Mouse (Mus musculus): ENCODE data around the gene Ttc24.

The Ttc24 gene

DNA sequence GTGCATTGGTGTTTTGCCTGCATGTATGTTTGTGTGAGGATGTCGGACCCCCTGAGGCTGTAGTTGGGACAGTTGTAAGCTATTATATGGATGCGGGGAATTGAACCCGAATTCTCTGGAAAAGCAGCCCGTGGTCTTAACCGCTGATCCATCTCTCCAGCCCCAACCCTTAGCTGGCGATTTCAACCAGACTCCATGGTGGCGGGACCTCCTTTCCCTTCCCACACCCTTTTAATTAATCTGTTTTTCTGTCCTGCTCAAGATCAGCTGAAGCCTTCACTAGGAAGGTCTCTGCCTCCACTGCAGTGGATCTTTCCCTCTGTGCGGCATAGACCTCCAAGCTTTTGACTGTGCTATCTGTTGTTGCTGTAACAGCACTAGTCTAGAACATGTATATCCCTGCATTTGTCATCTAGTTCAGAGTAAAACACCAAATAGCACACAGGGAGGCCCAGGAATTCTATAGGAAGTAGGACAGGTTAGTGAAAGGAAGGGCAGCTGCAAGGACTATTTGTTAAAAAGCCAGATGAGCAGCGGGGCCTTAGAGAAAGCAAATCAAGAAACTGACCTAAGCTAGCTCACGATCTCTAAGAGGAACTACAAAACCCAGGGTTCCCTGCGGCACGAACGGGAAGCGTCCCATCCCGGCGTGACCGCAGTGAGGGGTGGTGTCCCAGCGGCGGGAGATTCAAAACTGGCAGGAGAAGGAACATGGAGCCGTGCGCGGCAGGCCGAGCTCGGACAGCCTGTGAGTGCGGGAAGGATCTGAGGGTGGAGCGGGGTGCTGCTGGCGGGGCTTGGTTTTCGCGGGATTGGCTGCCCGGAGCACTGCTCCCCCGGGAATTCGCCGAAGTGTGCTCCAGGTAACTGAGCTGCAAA lies 3.5 kb upstream of the Ttc24 start, which contains the start of gene Iqgap3:
TSS of gene Iqgap3 (plus strand) at position 627 of the 879 bp plus-strand sequence.
- DNase-seq (ENCODE audit: low spot score in 2 of 2): peak; percentile 76 to 81

DNA sequence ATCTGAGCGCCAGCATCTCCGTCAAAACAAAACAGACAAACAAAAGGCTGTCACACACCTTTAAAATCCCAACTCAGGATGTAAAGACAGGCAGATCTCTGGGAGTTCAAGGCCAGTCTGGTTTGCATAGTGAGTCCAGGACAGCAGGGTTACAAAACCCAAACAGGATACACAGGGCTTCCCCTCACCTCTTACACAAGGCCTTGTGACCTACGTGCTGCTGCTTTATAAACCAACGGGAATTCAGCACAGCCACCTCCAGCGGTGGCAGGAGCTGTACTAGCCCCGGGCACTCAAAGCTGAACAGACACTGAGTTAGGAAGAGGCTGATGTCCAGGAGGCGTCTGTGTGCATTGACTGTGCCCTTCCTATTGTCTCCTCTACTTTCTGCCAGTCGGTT lies 663 bp downstream of the Ttc24 start:
- no peak for DNase-seq (ENCODE audit: low spot score in 2 of 2)

DNA sequence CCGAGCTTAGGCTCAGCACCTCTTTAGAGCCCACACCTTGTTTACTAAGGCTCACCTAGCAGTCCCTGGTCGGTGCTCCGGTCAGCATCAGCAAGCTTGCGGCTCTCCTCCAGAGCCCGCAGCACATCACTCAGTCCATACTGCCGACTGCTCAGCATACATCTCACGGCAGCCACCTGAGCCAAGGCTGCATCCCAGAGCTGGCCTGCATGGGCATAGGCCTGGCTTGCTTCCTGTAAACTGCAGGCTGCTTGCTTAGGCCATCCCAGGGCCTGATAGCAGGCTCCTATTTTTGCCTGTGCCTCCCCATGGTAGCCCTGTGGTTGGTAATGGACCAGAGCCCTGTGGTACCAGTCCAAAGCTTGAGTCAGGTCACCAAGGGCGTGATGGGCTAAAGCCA lies 3.3 kb downstream of the Ttc24 start:
- no peak for DNase-seq (ENCODE audit: low spot score in 2 of 2)

DNA sequence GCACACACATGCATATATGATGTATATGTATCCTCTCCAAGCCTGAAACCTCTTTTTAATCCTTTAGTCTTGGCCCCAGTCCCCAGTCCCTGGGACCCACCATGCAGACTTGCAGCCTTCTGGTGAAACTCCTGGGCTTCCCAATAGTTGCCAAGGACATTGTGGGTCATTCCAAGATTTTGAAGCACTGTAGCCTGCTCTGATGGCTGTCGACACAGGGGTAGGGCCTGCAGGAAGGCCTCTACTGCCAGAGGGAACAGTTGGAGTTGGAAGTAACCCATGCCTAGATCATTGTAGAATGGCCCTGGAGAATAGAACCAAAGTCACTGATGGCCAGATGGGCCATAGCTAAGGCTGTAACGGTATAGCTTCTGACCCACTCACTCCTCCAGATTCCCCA lies 3.8 kb downstream of the Ttc24 start:
- DNase-seq (ENCODE audit: low spot score in 2 of 2): no peak

DNA sequence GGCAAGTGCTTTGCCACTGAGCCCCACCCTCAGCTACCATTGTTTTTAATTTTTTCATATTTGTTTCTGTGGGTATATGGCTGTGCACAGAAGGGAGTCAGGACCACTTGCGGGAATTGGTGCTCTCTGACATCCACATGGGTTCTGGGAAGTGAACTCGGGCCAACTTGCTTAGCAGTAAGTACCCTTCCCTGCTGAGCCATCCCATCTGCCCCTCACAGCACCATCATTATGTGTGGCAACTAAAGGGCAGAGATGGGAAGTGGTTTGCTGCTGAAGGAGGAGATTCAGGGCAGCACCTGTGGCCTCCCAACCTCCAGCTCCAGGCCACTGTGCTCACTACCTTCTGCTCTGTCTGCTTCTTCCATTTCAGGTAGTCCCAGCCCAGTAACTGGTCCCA lies 4.5 kb downstream of the Ttc24 start:
- no peak for DNase-seq (ENCODE audit: low spot score in 2 of 2)

DNA sequence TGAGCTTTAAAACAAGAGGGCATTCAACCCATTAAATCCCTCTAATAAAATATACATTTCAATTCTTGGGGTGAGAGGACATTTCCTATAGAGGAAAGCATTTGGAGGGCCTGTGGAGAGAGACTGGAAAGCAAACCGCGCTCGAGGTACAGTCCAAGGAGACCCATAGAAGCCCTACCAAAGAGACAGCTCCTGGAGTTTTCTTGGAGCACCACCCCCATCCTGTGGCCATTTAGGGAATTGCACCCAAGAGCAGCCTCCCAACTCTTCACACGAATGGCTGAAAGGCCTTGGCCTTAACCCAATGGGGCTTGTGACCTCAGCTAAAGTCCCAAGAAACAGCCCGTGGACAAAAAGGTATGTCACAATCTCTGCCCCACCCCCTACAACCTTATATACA lies 6.3 kb downstream of the Ttc24 start:
- peak; percentile 92 to 94 for DNase-seq (ENCODE audit: low spot score in 2 of 2)

DNA sequence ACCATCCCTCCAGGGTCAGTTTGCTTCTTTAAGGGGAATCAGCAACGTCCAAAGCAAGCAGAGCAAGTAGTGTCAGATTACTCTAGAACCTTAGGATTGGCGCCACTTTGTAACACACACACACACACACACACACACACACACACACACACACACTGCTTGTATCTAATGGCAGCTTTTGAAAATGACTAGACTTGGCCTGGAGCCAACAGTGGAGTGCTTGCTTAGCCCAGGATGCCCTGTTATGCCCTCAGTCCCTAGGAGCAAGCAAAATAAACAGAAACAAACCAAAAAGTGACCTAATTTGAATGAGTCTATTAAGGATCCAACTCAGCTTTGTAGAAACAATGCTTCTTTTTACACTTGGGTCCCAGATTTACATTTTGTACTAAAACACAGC lies 9.7 kb downstream of the Ttc24 start:
- peak in 1 of 2 experiments; percentile 4 for DNase-seq (ENCODE audit: low spot score in 2 of 2)

DNA sequence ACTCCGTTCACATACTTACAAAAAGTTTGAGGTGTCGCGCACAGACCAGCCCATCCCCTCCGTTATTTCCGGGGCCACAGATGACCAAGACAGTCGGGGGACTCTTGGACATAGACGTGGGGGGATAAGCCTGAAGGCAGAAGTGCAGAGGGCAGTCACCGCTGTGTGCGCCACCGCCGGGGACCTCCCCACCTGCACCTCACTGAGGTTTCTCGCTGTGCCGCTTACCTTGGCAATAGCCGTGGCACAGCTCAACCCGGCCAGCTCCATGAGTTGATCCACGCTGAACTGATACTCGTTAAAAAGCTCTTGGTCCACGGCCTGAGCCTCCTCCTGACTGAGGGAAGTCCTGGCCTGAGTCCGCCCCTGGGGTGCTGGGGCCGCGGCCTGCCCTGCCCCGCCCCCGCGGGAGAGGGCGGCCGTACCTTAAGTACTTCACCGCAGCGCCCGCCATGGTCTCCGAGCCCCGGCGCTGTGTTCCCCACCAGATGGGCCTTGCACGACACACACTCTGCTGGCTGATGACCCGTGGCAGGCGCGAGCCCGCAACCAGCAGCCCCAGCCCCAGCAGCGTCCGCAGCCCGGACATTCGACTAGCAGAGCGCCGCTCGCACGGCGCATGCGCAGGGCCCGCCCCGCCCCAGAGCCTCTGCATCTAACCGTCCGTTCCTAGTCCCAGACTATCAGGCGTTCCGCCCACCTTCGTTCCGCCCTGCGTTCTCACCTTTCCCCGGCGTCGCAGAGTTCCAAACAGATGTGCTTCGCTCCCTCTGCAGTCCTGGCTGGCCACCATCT lies 20.0 kb downstream of the Ttc24 start, which contains the start of gene Naxe:
TSS of gene Naxe (minus strand) at position 594 of the 795 bp plus-strand sequence.
- DNase-seq (ENCODE audit: low spot score in 2 of 2): peak; percentile 72 to 82

DNA sequence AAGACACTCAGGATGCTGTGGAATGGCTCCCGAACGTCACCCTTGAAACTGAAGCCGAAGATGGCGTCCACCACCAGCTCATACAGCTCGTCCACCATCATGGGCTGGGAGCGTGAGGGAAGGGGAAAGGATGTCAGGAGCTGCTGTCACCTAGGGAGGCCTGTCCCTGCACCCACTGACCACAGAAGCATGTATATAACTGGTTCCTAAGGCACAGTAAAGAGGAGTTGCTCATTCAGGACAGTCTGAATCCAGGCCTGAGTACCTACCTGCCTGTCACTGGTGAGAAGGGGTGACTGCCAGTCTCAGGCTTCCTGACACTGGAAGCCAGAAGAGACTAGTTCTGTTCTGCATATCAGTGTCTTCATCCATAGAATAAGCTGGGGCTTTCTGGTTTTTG lies 21.1 kb downstream of the Ttc24 start:
- no peak for DNase-seq (ENCODE audit: low spot score in 2 of 2)

DNA sequence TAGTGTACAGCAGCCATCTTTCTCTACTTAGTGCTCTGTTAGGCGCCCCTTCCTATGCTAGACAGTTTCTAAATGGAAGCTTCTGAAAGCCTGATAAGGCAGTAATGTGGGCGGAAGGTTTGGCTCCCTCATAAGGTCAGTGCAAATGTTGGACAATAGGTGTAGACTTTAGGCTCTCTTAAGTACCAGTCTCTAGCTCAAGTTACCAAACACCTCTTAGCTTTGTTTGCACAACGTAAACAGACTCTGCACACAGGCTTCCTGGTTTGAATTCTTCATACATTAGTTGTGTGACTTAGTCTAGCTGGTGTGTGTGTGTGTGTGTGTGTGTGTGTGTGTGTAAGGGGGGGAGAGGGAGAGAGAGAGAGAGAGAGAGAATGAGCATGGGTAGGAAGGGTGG lies 28.6 kb downstream of the Ttc24 start:
- DNase-seq (ENCODE audit: low spot score in 2 of 2): no peak

DNA sequence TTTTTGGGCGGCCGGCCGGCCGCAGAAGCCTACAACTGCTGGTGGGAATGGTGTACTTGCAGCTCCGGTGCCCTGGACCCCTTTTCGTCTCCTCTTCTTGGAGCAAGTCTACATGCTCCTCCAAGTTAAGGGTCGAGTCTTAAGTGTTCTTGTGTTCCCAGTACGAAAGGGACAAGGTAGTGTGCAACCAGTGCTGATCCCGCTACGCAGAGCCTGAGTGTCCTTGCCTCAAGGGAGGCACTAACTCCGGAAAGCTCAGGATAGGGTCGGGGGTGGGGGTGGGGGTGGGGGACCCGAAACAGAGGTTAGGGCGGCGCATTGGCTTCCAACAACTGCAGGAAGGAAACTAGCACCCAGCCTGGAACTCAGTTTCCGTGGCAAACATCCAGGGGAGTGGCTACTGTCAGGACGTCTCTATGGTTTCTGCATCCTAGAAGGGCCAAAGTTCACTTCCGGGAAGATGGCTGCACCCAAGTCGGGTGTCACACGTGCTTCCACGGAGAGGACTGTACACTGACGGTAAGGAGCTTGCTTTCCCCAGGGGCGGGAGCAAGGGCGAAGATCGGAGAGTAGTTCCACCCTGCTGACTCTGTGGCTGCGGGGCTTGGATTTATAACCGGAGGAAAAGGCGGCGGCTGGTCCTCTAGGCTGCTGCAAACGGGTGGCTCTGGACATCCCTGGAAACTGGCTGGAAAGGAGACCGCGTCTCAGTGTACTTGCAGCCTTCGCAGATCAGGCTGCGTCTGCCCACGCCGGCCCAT lies 35.3 kb downstream of the Ttc24 start, which contains the start of gene Gpatch4:
TSS of gene Gpatch4 (plus strand) at position 448 of the 761 bp plus-strand sequence.
- DNase-seq (ENCODE audit: low spot score in 2 of 2): peak; percentile 52 to 77

DNA sequence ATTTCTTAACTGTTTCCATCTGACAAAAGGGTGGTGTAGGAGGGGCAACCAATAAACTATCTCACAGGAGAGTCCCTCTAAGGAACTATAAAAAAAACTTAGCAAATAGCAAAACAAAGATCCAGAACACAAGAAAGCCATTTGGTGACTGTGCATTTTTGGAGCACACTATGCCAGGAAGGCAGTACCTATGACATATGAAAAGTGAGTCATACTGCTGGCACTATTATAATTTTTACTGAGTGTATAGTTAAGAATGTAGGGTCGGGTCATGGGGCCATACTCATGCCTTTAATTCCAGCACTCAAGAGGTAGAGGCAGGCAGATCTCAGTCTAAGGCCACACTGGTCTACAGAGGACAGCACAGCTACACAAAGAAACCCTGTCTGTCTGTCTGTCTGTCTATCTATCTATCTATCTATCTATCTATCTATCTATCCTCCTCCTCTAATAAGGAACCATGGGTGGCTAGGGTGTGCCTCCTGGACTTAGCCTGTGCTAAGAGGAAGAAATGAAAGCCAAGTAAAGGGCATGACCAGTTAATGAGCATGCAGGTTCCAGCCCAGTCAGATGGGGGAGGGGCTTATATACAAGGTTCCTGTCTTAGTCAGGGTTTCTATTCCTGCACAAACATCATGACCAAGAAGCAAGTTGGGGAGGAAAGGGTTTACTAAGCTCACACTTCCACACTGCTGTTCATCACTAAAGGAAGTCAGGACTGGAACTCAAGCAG lies 42.4 kb downstream of the Ttc24 start:
- DNase-seq (ENCODE audit: low spot score in 2 of 2): no peak

DNA sequence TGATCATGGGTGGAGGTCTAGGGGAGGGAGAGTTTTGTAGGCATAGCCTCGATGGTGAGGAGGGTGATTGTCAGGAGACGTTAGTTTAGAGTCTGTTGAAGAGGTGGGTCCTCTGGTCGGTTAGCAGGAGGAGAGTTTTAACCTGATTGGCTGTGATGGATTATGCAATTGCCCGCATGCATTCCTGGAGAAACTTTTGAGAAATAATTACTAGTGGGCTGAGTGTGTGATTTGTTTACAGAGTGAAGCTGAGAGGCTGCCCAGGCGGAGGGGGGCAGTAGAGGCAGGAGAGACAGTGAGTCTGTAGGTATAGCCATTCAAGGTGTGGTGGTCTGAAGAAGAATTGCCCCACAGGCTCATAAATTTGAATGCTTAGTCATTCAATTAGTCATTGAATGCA lies 44.6 kb downstream of the Ttc24 start:
- DNase-seq (ENCODE audit: low spot score in 2 of 2): no peak

DNA sequence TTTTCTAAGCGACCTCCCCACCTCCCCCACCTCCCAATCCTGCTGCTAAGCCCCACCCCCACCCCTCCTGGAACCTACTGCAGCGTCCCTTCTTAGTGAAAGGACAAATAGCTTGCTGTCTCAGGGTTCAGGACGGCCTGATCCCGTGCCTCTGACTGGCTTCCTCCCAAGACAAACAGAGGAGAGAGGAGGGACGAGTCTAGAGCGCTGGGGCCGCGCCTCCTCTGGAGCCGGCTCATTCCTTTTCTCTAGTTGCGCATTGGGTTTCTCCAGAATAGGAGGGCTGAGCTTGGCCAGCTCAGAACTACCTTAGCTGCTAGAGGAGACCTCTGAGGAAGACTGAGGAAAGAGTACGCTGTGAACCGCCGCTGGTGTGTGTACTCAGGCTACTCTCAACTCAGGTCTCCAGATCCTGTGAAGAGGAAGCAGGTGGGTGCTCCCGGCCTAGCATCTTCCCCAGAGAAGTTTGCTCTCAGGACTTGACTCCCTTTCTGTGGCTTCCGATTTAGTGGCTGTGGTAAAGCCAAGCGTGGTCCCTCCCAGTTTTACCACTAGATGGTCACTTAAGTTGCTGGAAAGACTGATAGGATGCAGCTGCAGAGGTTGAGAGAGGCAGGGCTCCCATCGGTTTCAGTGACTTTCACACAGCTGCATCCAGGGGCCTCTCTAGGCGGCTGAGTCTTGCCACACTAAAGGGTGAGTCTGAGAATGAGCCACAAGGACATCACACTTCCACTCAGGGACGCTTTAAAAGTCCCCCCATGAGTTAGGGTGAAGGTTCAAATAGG lies 47.3 kb downstream of the Ttc24 start:
- no peak for DNase-seq (ENCODE audit: low spot score in 2 of 2)

DNA sequence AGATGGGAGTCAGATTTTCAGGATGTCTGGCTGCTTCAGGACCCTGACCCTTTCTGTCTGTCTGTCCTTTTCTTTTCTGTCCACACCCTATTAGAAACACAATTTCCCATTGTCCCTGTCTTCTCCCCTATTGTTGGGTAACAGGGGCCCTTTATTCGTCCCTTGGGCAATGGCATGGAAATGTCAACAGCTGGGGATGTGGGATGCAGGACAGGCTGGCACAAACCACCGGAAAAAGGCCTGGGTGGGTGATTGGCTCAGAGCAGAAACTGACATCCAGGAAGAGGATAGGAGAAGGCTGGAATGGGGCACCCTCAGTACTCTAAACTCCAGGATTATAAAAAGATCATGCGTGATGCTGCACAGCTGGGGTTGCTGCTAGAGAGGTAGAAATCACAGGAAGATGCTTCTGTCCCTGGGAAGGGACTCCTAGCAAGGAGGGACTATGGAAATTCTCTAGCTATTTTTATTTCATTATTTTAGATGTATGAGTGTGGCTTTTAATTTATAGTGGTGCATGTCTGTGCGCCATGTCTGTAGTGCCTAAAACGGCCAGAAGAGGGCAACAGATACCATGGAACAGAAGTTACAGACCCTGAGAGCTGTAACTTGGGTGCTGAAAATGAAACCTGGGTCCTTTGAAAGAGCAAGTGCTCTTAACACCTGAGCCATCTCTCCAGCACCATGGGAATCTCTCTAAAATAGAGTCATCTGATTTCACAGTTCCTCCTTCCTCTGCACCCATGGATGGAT lies 50.5 kb downstream of the Ttc24 start, which contains the start of gene Hapln2:
TSS of gene Hapln2 (minus strand) at position 150 of the 753 bp plus-strand sequence.
- DNase-seq (ENCODE audit: low spot score in 2 of 2): no peak

DNA sequence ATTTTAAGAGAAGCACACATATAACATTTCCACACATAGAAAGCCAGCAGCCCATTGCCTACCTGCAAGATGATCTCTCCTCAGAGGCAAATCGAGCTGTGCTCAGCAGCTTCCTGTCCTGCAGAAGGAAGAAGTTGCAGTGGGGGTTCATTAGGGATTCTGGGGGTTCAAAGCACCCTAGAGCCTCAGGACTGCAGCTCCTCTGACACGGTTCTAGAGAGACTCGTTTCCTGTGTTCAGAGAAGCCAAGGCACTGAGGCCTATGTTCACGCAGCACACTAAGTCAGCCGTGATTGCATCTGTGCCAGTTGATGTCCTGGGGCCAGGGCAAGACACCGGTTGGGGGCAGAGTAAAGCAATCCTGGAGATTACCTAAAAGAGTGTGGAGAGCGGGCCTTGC lies 51.3 kb downstream of the Ttc24 start:
- DNase-seq (ENCODE audit: low spot score in 2 of 2): no peak

DNA sequence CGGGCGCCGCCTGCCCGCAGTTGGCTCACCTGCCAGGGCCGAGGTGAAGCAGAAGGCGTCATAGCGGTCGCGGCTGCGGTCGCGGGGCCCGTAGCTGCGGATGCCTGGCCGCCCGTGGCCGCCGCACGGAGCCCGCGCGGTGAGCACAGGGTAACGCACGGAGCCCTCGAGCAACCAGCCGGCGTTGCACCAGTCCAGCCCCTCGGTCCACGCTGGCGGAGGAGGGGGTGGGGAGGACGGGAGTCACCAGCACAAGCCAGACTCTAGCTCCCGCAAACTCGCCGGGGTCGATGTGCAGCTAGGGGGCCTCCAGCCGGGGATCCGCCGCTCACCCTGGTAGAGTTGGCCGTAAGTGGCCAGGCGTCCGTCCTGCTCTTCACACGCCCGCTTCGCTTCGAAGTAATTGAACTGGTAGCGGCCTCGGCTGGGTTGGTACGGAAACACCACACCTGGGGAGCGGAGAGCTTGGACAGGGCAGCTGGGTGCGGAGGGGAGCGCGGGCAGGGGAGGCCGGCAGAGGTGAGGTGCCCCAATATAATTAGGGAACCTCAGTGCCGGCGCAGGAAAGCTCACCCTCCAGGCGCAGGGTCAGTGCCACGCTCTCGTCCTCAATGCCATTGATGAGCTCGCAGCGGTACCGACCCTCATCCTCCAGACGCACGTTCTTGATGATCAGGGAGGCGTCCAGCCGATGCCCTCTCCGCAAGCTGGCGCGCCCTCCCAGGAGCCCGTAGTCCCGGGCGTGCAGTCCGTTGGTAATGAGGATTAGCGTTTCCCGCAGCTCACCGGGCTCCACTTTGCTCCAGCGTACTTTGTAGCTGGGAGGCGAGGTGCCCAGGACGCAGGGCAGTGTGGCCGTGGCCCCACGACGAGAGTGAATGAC lies 54.7 kb downstream of the Ttc24 start:
- peak in 1 of 2 experiments; percentile 32 for DNase-seq (ENCODE audit: low spot score in 2 of 2)

Measured in cerebellum, postnatal 4 days (tissue).